Comparison of ENCODE assay signal across 8 mouse cellular contexts in the genomic region with DNA sequence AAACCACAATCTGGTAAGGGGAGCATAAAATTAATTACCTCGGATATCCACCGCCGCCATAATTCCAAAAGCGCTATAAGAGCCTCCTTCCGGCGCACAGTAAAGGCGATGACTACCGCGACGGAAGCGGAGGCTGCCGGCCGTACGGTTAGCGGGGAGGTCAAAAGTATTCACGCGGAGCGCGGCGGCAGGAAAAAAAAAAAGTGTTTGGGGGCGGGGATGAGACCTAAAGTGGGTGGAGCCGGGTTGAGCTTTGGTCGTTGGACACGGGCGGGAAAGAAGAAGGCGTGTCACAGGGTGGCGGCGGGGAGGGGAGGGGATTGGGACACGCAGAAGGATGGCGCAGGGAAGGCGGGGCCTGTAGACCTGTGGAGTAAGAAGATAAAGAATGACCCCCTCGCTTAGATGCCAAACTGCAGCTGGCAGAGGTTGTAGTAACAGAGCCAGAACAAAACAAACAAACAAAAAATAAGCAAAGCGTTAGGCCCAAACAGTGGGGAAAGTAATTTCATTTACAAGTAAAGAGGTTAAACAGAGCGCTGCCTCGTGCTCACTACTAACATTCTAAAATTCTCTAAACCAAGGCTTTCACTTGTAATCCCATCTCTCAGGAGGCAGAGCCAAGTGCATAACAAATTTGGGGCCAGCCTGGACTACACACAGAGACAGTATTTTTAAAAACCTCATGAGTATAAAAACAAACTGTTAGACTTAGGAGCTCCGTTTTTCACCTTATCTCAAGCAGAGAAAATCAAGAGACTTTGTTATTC. TPM values are rescaled to one million over a fixed set of nuclear protein-coding genes. Genes with fewer than 3 reads are reported as not detected.
A peak's percentile ranks its signal among the peaks of the same experiment; 100 is the strongest.
DNase-seq lines count a peak whose midpoint lies in the region; ATAC-seq and TF ChIP-seq lines count a peak whose summit lies in the region.

A gene (minus strand): TSS at position 107 of the 770 bp plus-strand sequence.

- peak within 1 kb of the TSS; percentile 83 for H3K9ac ChIP-seq in lung, postnatal 0 days (replicated peaks; ENCODE audit: low read depth)

- peak within 1 kb of the TSS; percentile 84 for H3K4me3 ChIP-seq in hindbrain, embryonic 10.5 days
- peak within 1 kb of the TSS; percentile 96 for H3K4me3 ChIP-seq in lung, postnatal 0 days (ENCODE audit: low read depth, low read length)

- H3K9me3 ChIP-seq in hindbrain, embryonic 10.5 days: no peaks in the 10 kb centered on the region
- H3K9me3 ChIP-seq in lung, postnatal 0 days (ENCODE audit: low read length): no peaks in the 10 kb centered on the region

- DNase-seq in MN1 (ENCODE audit: low spot score): peak; percentile 99
- DNase-seq in cerebellum, adult 9-10 months: peak; percentile 94
- peak; percentile 97 for DNase-seq in hindbrain, embryonic 10.5 days (ENCODE audit: low spot score)
- peak; percentile 95 for DNase-seq in layer of hippocampus, adult 9-11 months
- peak; percentile 99 for DNase-seq in lung, postnatal 0 days (ENCODE audit: low spot score)
- peak; percentile 91 for DNase-seq in ovary, postnatal 14 days (ENCODE audit: low spot score)
- DNase-seq in thymus, postnatal 14 days: peak; percentile 93

- H3K4me1 ChIP-seq in hindbrain, embryonic 10.5 days (replicated peaks): peaks cover 12% of the 10 kb centered on the region
- peaks cover 5% of the 10 kb centered on the region; the same call in 1 of the 2 replicates for H3K4me1 ChIP-seq in lung, postnatal 0 days (ENCODE audit: insufficient read depth, low read depth, low read length)

- no peak for TF ChIP-seq CTCF in lung, postnatal 0 days (IDR thresholded peaks at IDR 0.05)

- no peaks in the 10 kb centered on the region for H3K27me3 ChIP-seq in hindbrain, embryonic 10.5 days (ENCODE audit: insufficient read depth, poor library complexity, severe bottlenecking)
- no peaks in the 10 kb centered on the region for H3K27me3 ChIP-seq in lung, postnatal 0 days (replicated peaks; ENCODE audit: insufficient read depth, low read length)

- peaks cover 11% of the 10 kb centered on the region for H3K36me3 ChIP-seq in hindbrain, embryonic 10.5 days
- H3K36me3 ChIP-seq in lung, postnatal 0 days (ENCODE audit: insufficient read depth, low read length): peaks cover 3% of the 10 kb centered on the region; the same call in 1 of the 2 replicates

- peak within 1 kb of the TSS; percentile 77 for H3K4me2 ChIP-seq in lung, postnatal 0 days (replicated peaks; ENCODE audit: low read depth, low read length)

- 4% methylated on average over 36 of the region's 36 CpGs for WGBS in hindbrain, embryonic 10.5 days
- WGBS in lung, postnatal 0 days: 4% methylated on average over 36 of the region's 36 CpGs

- peak; percentile 99 for ATAC-seq in frontal cortex, adult (ENCODE audit: low TSS enrichment)
- ATAC-seq in lung, postnatal 0 days: peak; percentile 100

- peak within 1 kb of the TSS; percentile 89 for H3K27ac ChIP-seq in hindbrain, embryonic 10.5 days
- peak within 1 kb of the TSS; percentile 51 for H3K27ac ChIP-seq in lung, postnatal 0 days (ENCODE audit: low read length)

- peak; percentile 82; the same call in 1 of the 2 replicates for TF ChIP-seq EP300 in lung, postnatal 0 days (IDR thresholded peaks at IDR 0.05)

RNA-seq across cellular contexts. Expression of the gene that starts here (rescaled TPM):
- polyA plus RNA-seq in hindbrain, embryonic 10.5 days (2016; fragmentation: Nextera tagmentation; extraction: Ambion mirVana): 79.4 and 80.8 TPM in 2 replicates
- polyA plus RNA-seq in lung, postnatal 0 days (2015; fragmentation: Nextera tagmentation; extraction: Ambion mirVana): 40.4 and 42.7 TPM in 2 replicates

Comparison
In these comparisons a context has a peak if more than half of its experiments do, and no peak if none do; other contexts are left out.
1. Peak in every context shown above with its lines: DNase-seq, ATAC-seq, H3K4me3 ChIP-seq and H3K27ac ChIP-seq.